9 mouse cellular contexts compared by ENCODE assay signal in the genomic region with DNA sequence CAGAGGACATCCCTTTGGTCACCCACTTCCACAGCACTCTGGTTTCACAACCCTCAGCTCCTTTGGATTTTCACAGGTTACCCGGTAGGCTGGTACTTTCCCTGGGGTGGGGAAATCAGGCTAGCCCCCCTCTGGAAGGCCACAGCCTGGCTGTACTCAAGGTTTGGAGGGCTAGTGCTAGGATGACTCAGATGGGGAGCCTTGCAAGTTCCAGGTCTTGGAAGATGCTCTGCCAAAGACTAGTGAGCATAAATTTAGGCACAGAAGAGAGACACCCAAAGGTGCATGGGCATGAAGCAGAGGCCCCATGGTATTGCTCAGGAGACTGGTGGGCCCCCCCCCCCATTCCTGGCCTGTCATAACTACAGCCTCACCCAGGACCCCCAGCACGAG. TPM values are rescaled to one million over a fixed set of nuclear protein-coding genes. Genes with fewer than 3 reads are reported as not detected.
A peak's percentile ranks its signal among the peaks of the same experiment; 100 is the strongest.
DNase-seq lines count a peak whose midpoint lies in the region; ATAC-seq lines count a peak whose summit lies in the region.
"Had no signal": no experiment of that assay in that cellular context is flagged by ENCODE, and none has a peak within 500 bp of the region (broad histone marks: within the 10 kb centered on the region; RNA-seq: fewer than 3 reads in every experiment).

No protein-coding gene starts in this region.

- H3K9me3 ChIP-seq in forebrain, embryonic 10.5 days = no peaks in the 10 kb centered on the region
- no peaks in the 10 kb centered on the region for H3K9me3 ChIP-seq in liver, embryonic 12.5 days (replicated peaks)

- peak overlapping the region; percentile 89 for H3K4me3 ChIP-seq in forebrain, embryonic 10.5 days
- peak overlapping the region; percentile 63 for H3K4me3 ChIP-seq in liver, embryonic 12.5 days

- peaks cover 54% of the 10 kb centered on the region for H3K4me1 ChIP-seq in forebrain, embryonic 10.5 days
- peaks cover 32% of the 10 kb centered on the region for H3K4me1 ChIP-seq in liver, embryonic 12.5 days

- WGBS in forebrain, embryonic 10.5 days = 34% methylated on average over 2 of the region's 2 CpGs
- 30% methylated on average over 2 of the region's 2 CpGs for WGBS in liver, embryonic 12.5 days (ENCODE audit: insufficient replicate concordance)

- ATAC-seq in liver, embryonic 12.5 days = no peak

- peak overlapping the region; percentile 64; the same call in 1 of the 2 replicates for H3K9ac ChIP-seq in liver, embryonic 12.5 days

- H3K27me3 ChIP-seq in forebrain, embryonic 10.5 days (ENCODE audit: poor library complexity, severe bottlenecking) = peaks cover 83% of the 10 kb centered on the region
- H3K27me3 ChIP-seq in liver, embryonic 12.5 days (replicated peaks) = peaks cover 95% of the 10 kb centered on the region

- H3K27ac ChIP-seq in forebrain, embryonic 10.5 days = peak overlapping the region; percentile 90
- no peak overlapping the region for H3K27ac ChIP-seq in liver, embryonic 12.5 days

- H3K4me2 ChIP-seq in liver, embryonic 12.5 days = peak overlapping the region; percentile 90

- H3K36me3 ChIP-seq in forebrain, embryonic 10.5 days (replicated peaks) = peaks cover 11% of the 10 kb centered on the region
- H3K36me3 ChIP-seq in liver, embryonic 12.5 days = no peaks in the 10 kb centered on the region
- H3K36me3 ChIP-seq: G1E had no signal

- peak; percentile 3 for DNase-seq in gastrocnemius, postnatal 10 days
- DNase-seq in gastrocnemius, adult 8-10 months (ENCODE audit: low spot score in 2 of 2) = no peak
- peak; percentile 55 for DNase-seq in 3134 (ENCODE audit: extremely low read depth, insufficient read length, low spot score)
- no peak for DNase-seq in forebrain, embryonic 10.5 days (ENCODE audit: extremely low spot score, low spot score)
- no peak for DNase-seq in spleen, adult 18-20 months
- no peak for DNase-seq in retina, embryonic 14.5 days (ENCODE audit: low spot score)
- no peak for DNase-seq in thymus, postnatal 10 days (ENCODE audit: low spot score in 2 of 2)

RNA-seq across cellular contexts. Expression of a gene that starts 0.8 kb away (rescaled TPM):
- total RNA-seq in gastrocnemius, postnatal 10 days (2021) = 10 to 100 TPM in 1 of 2 experiments, 1 to 10 TPM in 1; 7.9 to 15.7 TPM
- 1 to 10 TPM; 1.7 to 2.7 (median 2.3) TPM for total RNA-seq in gastrocnemius, adult 8-10 months (2022)
- 21.0 and 21.5 TPM in 2 replicates for polyA plus RNA-seq in forebrain, embryonic 10.5 days (2016; fragmentation: Nextera tagmentation; extraction: Ambion mirVana)
- 2.6 and 2.8 TPM in 2 replicates for polyA plus RNA-seq in liver, embryonic 12.5 days (2016; fragmentation: Nextera tagmentation; extraction: Ambion mirVana)
- polyA plus RNA-seq: G1E had no signal

RNA-seq across cellular contexts. Expression of a gene that starts 2.7 kb away (rescaled TPM):
- 1 to 10 TPM; 1.6 to 3.6 TPM for total RNA-seq in gastrocnemius, postnatal 10 days (2021)
- total RNA-seq in gastrocnemius, adult 8-10 months (2022) = under 1 TPM in 3 of 4 experiments, not detected in 1; 0.29 to 0.48 (median 0.47) TPM
- polyA plus RNA-seq in forebrain, embryonic 10.5 days (2016; fragmentation: Nextera tagmentation; extraction: Ambion mirVana) = 2.3 and 2.4 TPM in 2 replicates
- 0.31 and 0.61 TPM in 2 replicates for polyA plus RNA-seq in liver, embryonic 12.5 days (2016; fragmentation: Nextera tagmentation; extraction: Ambion mirVana)
- polyA plus RNA-seq: G1E had no signal

RNA-seq across cellular contexts. Expression of a gene that starts 6.7 kb away (rescaled TPM):
- total RNA-seq in gastrocnemius, postnatal 10 days (2021) = not detected
- not detected for total RNA-seq in gastrocnemius, adult 8-10 months (2022)
- 3.0 and 3.2 TPM in 2 replicates for polyA plus RNA-seq in forebrain, embryonic 10.5 days (2016; fragmentation: Nextera tagmentation; extraction: Ambion mirVana)
- polyA plus RNA-seq in liver, embryonic 12.5 days (2016; fragmentation: Nextera tagmentation; extraction: Ambion mirVana) = 40.8 and 44.2 TPM in 2 replicates

RNA-seq across cellular contexts. Expression of a gene that starts 38.5 kb away (rescaled TPM):
- 1 to 10 TPM; 2.3 to 5.5 TPM for total RNA-seq in gastrocnemius, postnatal 10 days (2021)
- 1 to 10 TPM; 3.0 to 5.8 (median 3.9) TPM for total RNA-seq in gastrocnemius, adult 8-10 months (2022)
- 0.95 and 1.1 TPM in 2 replicates for polyA plus RNA-seq in forebrain, embryonic 10.5 days (2016; fragmentation: Nextera tagmentation; extraction: Ambion mirVana)
- polyA plus RNA-seq in liver, embryonic 12.5 days (2016; fragmentation: Nextera tagmentation; extraction: Ambion mirVana) = 0.08 TPM in 1 of 2 replicates, not detected in the other
- polyA plus RNA-seq: G1E had no signal

Comparison
In these comparisons a context has a peak if more than half of its experiments do, and no peak if none do; other contexts are left out.
1. DNase-seq: peak in gastrocnemius, postnatal 10 days (single experiment) and 3134 (single experiment); none in gastrocnemius, adult 8-10 months (0 of 2), forebrain, embryonic 10.5 days (single experiment), spleen, adult 18-20 months (0 of 2), retina, embryonic 14.5 days (single experiment) and thymus, postnatal 10 days (0 of 2).